Mouse (Mus musculus) hindbrain, postnatal 0 days (tissue): ENCODE data around the gene Aig1. TPM values are rescaled to one million over a fixed set of nuclear protein-coding genes. Genes with fewer than 3 reads are reported as not detected.

Experiments used
- ATAC-seq: fragments of 200-750 bp; cut with Nextera tagmentation; 2 replicates; pipeline ENCODE4 v1.8.0; 2017; ENCODE audit warnings: mild to moderate bottlenecking, moderate TSS enrichment, moderate library complexity
- DNase-seq: peaks from one replicate; pipeline ENCODE4 v3.0.0-alpha.2; 2015; ENCODE audit warnings: low spot score
- H3K27ac ChIP-seq: fragments of 300-500 bp; sonication (generic); 2 replicates; pipeline ENCODE4 v1.5.1; 2014; ENCODE audit warnings: mild to moderate bottlenecking
- H3K27me3 ChIP-seq: fragments of 300-500 bp; sonication (generic); 2 replicates; pipeline ENCODE4 v1.6.1; 2014; ENCODE audit warnings: low read length, mixed read lengths; ENCODE audit not compliant: insufficient read depth
- H3K36me3 ChIP-seq: fragments of 300-500 bp; sonication (generic); 2 replicates; pipeline ENCODE4 v1.6.1; 2014; ENCODE audit warnings: low read length, mixed read lengths; ENCODE audit not compliant: insufficient read depth
- H3K4me1 ChIP-seq: fragments of 300-500 bp; sonication (generic); 2 replicates; pipeline ENCODE4 v1.6.1; 2014; ENCODE audit warnings: antibody characterized with exemption, low read length, mixed read lengths; ENCODE audit not compliant: insufficient read depth
- H3K4me2 ChIP-seq: fragments of 300-500 bp; sonication (generic); 2 replicates; pipeline ENCODE4 v1.6.1; 2014; ENCODE audit warnings: low read depth, mild to moderate bottlenecking, low read length, moderate library complexity, mixed read lengths
- H3K4me3 ChIP-seq: fragments of 300-500 bp; sonication (generic); 2 replicates; pipeline ENCODE4 v1.5.1; 2014; ENCODE audit warnings: low read length
- H3K9ac ChIP-seq: fragments of 300-500 bp; sonication (generic); replicated peaks from 2 replicates; pipeline ENCODE4 v1.6.1; 2014; ENCODE audit warnings: mild to moderate bottlenecking, low read length, moderate library complexity, mixed read lengths
- H3K9me3 ChIP-seq: fragments of 300-500 bp; sonication (generic); 2 replicates; pipeline ENCODE4 v1.6.1; 2016; ENCODE audit warnings: low read length, mixed read lengths
- CTCF ChIP-seq: IDR thresholded peaks from 2 replicates; pipeline ENCODE4 v1.5.1; 2016; ENCODE audit warnings: antibody characterized with exemption, control low read depth, low read depth
- WGBS: fragments of 180-500 bp; shearing (Covaris S2); extraction: QIAGEN DNeasy Blood & Tissue Kit; methylation state at CpG from one replicate; pipeline ENCODE4 v1.1.7; 2014; 5-methylcytosine and 5-hydroxymethylcytosine counted together
- polyA plus RNA-seq: library from polyadenylated mRNA; unstranded; fragments of >200 nt; fragmentation: Nextera tagmentation; extraction: Ambion mirVana; gene quantifications from 2 replicates; pipeline ENCODE4 v1.2.1, GENCODE M21; 2015
- total RNA-seq: library from RNA; depleted of rRNA; stranded (reverse); fragments of >200 nt; gene quantifications from 2 replicates; pipeline ENCODE4 v1.2.3, GENCODE M21; 2014

Gene Aig1
- total and polyA plus RNA-seq, 2 experiments from 2014 or later: 105 to 123 TPM

- Histone ChIP-seq H3K4me3 (no peak overlapping the region), H3K27ac (no peak overlapping the region), H3K9ac (no peak overlapping the region), H3K4me2 (no peak overlapping the region), H3K27me3 (no peaks in the 10 kb centered on the region), H3K36me3 (no peaks in the 10 kb centered on the region), H3K4me1 (no peaks in the 10 kb centered on the region), H3K9me3 (no peaks in the 10 kb centered on the region)
- no peak for ATAC-seq
- DNase-seq: no peak
- TF ChIP-seq CTCF: no peak
- 82% methylated on average over 10 of the region's 10 CpGs for WGBS
Measured at GRCm38 (mm10) chr10:13882975-13883875, 14.4 kb upstream of the Aig1 start.

- Histone ChIP-seq H3K4me2 (no peak overlapping the region), H3K4me1 (no peaks in the 10 kb centered on the region), H3K36me3 (no peaks in the 10 kb centered on the region), H3K9me3 (no peaks in the 10 kb centered on the region), H3K27ac (no peak overlapping the region), H3K4me3 (no peak overlapping the region), H3K27me3 (no peaks in the 10 kb centered on the region), H3K9ac (no peak overlapping the region)
- no peak for DNase-seq
- TF ChIP-seq CTCF: no peak
- WGBS: 73% methylated on average over 9 of the region's 9 CpGs
- ATAC-seq: no peak
Measured at GRCm38 (mm10) chr10:13882490-13882889, 13.7 kb upstream of the Aig1 start.

GRCm38 (mm10) chr10:13878696-13879095, 9.9 kb upstream of the Aig1 start:
- Histone ChIP-seq H3K4me3 (no peak overlapping the region), H3K4me1 (no peaks in the 10 kb centered on the region), H3K36me3 (no peaks in the 10 kb centered on the region), H3K9me3 (no peaks in the 10 kb centered on the region), H3K9ac (no peak overlapping the region), H3K27me3 (no peaks in the 10 kb centered on the region), H3K27ac (no peak overlapping the region), H3K4me2 (no peak overlapping the region)
- 85% methylated on average over 4 of the region's 4 CpGs for WGBS
- ATAC-seq: no peak
- TF ChIP-seq CTCF: no peak
- no peak for DNase-seq

GRCm38 (mm10) chr10:13875038-13875420, 6.2 kb upstream of the Aig1 start:
- Histone ChIP-seq H3K27ac (no peak overlapping the region), H3K4me1 (no peaks in the 10 kb centered on the region), H3K27me3 (no peaks in the 10 kb centered on the region), H3K4me2 (no peak overlapping the region), H3K4me3 (no peak overlapping the region), H3K9ac (no peak overlapping the region), H3K36me3 (no peaks in the 10 kb centered on the region), H3K9me3 (no peaks in the 10 kb centered on the region)
- ATAC-seq (no peak), DNase-seq (no peak)
- TF ChIP-seq CTCF: no peak
- 78% methylated on average over 4 of the region's 4 CpGs for WGBS

GRCm38 (mm10) chr10:13874301-13875037, 5.7 kb upstream of the Aig1 start:
- no peak for TF ChIP-seq CTCF
- H3K27me3 ChIP-seq: no peaks in the 10 kb centered on the region
- no peak overlapping the region for H3K9ac ChIP-seq
- no peak overlapping the region for H3K4me3 ChIP-seq
- no peaks in the 10 kb centered on the region for H3K4me1 ChIP-seq
- ATAC-seq (no peak), DNase-seq (no peak)
- H3K9me3 ChIP-seq: no peaks in the 10 kb centered on the region
- no peak overlapping the region for H3K4me2 ChIP-seq
- no peak overlapping the region for H3K27ac ChIP-seq
- WGBS: 78% methylated on average over 10 of the region's 10 CpGs
- no peaks in the 10 kb centered on the region for H3K36me3 ChIP-seq

- H3K27ac ChIP-seq: no peak overlapping the region
- H3K4me1 ChIP-seq: peaks cover 4% of the 10 kb centered on the region; the same call in 1 of the 2 replicates
- H3K27me3 ChIP-seq: no peaks in the 10 kb centered on the region
- H3K36me3 ChIP-seq: no peaks in the 10 kb centered on the region
- WGBS: 80% methylated on average over 3 of the region's 3 CpGs
- no peak overlapping the region for H3K4me3 ChIP-seq
- DNase-seq (no peak), ATAC-seq (no peak)
- no peak overlapping the region for H3K9ac ChIP-seq
- no peak; the same call in 1 of the 2 replicates for TF ChIP-seq CTCF
- H3K4me2 ChIP-seq: no peak overlapping the region
- no peaks in the 10 kb centered on the region for H3K9me3 ChIP-seq
Measured at GRCm38 (mm10) chr10:13870531-13870930, 1.8 kb upstream of the Aig1 start.
